Mouse (Mus musculus): ENCODE results near the gene Pip4k2b.
"Not testable (repeated sequence)": the region's sequence is repeated elsewhere in the genome, so short reads cannot be mapped to it uniquely, and the experiment has no call there.

Pip4k2b gene

GRCm38 (mm10) chr11:97748496-97748895 is 4.0 kb upstream of the Pip4k2b start:
- no peak for DNase-seq (ENCODE audit: low read depth)

DNA sequence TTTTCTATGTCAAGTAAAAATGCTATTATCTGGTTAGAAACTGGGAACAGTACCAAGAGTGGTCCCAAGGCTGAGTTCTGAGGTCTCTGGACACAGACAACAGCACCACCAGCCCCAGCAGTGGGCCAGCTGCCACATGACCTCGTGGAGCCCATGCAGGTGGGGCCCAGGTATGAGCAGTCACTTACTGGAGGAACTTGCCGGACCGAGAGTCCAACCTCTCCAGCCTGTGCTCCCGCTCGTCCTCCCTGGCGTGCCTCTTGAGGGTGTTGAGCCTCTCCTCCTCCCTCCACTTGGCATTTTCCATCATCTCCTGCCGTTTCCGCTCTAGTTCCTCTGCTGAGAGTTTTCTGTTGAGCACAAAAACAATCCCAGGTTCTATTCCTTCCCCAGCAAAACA is 3.3 kb upstream of the Pip4k2b start:
- DNase-seq (ENCODE audit: low read depth), result no peak

GRCm38 (mm10) chr11:97745331-97745721 is 822 bp upstream of the Pip4k2b start:
- no peak for DNase-seq (ENCODE audit: low read depth)

DNA sequence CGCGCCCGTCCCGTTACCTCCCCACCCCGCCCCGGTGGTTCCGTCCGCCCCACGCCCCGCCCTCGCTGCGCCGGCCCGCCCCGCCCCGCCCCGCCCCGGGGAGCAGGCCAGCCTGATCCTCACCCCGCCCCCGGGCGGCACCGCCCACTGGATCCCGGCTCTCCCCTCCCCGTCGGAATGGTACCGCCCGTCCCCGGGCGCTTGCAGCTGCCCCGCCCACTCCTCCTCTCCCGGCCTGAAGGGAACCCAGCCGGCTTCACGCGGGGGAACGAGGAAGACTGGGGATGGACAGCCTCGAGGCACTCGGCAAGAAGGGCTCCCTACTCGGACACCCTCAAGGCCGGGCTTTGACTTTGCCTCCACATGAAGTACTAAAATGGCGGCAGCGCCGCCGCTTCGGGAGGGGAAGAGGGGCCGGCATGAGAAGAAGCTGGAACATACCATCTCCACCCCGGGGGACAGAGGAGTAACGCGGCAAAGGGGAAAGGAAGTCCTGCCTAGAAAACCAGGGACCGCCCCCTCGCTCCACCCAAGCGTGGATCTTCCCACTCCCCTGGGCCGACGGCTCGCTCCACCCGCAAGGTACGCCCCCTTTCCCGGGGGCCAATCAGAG is 320 bp upstream of the Pip4k2b start:
- DNase-seq (ENCODE audit: low read depth), result peak; percentile 99

GRCm38 (mm10) chr11:97743423-97743822 is 1.1 kb downstream of the Pip4k2b start:
- no peak for DNase-seq (ENCODE audit: low read depth)

DNA sequence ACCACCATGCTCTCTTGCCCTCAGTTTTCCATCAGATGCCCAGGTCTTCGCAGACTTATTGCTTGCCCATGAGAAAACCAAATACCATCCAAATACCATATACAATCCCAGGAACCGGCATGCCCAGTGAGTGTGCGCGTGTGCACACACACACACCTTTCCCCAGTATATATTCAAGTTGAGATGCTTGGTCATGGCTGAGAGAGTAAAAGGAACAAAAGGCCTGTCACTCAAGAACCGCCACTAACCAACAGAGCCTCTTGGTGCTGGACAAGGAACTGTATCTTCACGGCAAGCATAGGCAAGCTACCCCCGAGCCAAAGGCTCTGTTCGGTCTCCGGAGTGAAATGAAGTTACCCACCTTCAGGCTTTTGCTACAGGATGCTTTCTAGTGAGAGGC is 1.9 kb downstream of the Pip4k2b start:
- DNase-seq (ENCODE audit: low read depth), result no peak

GRCm38 (mm10) chr11:97742157-97742556 is 2.3 kb downstream of the Pip4k2b start:
- no peak for DNase-seq (ENCODE audit: low read depth)

GRCm38 (mm10) chr11:97740190-97740589 is 4.3 kb downstream of the Pip4k2b start:
- no peak for DNase-seq (ENCODE audit: low read depth)

- no peak for DNase-seq (ENCODE audit: low read depth)
These were observed 5.3 kb downstream of the Pip4k2b start for GRCm38 (mm10) chr11:97739155-97739554.

- DNase-seq (ENCODE audit: low read depth), result no peak
These were observed 5.8 kb downstream of the Pip4k2b start for GRCm38 (mm10) chr11:97738703-97739102.

- no peak for DNase-seq (ENCODE audit: low read depth)
These were observed 6.9 kb downstream of the Pip4k2b start for GRCm38 (mm10) chr11:97737600-97737999.

- no peak for DNase-seq (ENCODE audit: low read depth)
These were observed 7.9 kb downstream of the Pip4k2b start for GRCm38 (mm10) chr11:97736645-97737044.

- not testable (repeated sequence) for DNase-seq (ENCODE audit: low read depth)
These were observed 9.7 kb downstream of the Pip4k2b start for GRCm38 (mm10) chr11:97734810-97735209.

- DNase-seq (ENCODE audit: low read depth), result no peak
These were observed 10.8 kb downstream of the Pip4k2b start for GRCm38 (mm10) chr11:97733689-97734088.

DNA sequence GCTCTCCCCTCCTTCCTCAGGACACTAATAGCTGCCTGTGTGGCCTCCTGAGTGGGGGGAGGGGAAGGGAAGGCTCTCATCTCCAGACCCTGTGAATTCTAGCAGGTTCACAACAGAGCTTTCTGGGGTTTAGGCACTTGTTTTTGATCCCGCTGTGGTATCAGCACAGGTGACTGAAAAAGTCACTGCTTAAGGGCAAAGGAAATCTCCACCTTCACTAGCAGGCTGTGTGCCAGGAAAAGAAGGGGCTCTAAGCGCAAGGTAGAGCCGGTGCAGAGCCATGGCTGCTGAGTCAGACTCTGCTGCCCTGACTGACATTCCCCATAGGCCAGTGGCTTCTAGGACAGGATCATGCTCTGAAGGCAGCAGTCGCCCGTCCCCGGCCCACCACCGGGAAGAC is 15.8 kb downstream of the Pip4k2b start:
- DNase-seq (ENCODE audit: low read depth), result no peak

DNA sequence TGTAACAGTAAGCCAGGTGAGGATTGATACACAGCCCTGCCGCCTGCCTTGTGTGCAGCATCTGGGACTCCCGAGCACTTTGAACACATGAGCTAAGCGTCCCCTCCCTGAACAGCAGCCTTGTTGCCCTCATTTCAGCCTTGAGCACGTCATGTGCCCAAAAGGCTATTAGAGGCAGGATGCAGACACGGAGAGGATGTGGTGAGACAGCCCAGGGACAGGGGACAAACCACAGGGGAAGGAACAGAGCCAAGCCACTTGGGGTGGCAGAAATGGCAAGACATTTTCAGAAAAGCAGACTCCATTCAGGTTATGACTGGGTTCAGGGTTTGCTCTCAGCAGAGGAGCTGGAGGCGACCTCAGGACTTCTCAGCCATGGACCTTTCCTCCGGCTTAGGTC is 16.2 kb downstream of the Pip4k2b start:
- DNase-seq (ENCODE audit: low read depth), result no peak

GRCm38 (mm10) chr11:97723709-97724108 is 20.8 kb downstream of the Pip4k2b start:
- DNase-seq (ENCODE audit: low read depth), result no peak

GRCm38 (mm10) chr11:97721338-97721737 is 23.2 kb downstream of the Pip4k2b start:
- no peak for DNase-seq (ENCODE audit: low read depth)

GRCm38 (mm10) chr11:97719041-97719440 is 25.5 kb downstream of the Pip4k2b start:
- DNase-seq (ENCODE audit: low read depth), result no peak

- no peak for DNase-seq (ENCODE audit: low read depth)
These were observed 26.1 kb downstream of the Pip4k2b start for GRCm38 (mm10) chr11:97718281-97718860.

- DNase-seq (ENCODE audit: low read depth), result no peak
These were observed 26.9 kb downstream of the Pip4k2b start for GRCm38 (mm10) chr11:97717369-97718280.

- DNase-seq (ENCODE audit: low read depth), result no peak
These were observed 28.5 kb downstream of the Pip4k2b start for GRCm38 (mm10) chr11:97716021-97716420.

Measured in c-Kit-positive CD71-negative TER-119-negative erythroid progenitor cells, embryonic 14.5 days (primary cell).